ENCODE assay signal across 8 mouse cellular contexts in genomic region chr1:182982995-182983394, GRCm38 (mm10). TPM values are rescaled to one million over a fixed set of nuclear protein-coding genes. Genes with fewer than 3 reads are reported as not detected.
A peak's percentile ranks its signal among the peaks of the same experiment; 100 is the strongest.
DNase-seq lines count a peak whose midpoint lies in the region; ATAC-seq and TF ChIP-seq lines count a peak whose summit lies in the region.

No protein-coding gene starts in this region.

- peak overlapping the region; percentile 19; the same call in 1 of the 2 replicates for H3K27ac ChIP-seq in forebrain, embryonic 15.5 days (replicated peaks)
- no peak overlapping the region for H3K27ac ChIP-seq in liver, postnatal 0 days (ENCODE audit: low read depth)
- peak overlapping the region; percentile 72 for H3K27ac ChIP-seq in neural tube, embryonic 13.5 days (replicated peaks)

- WGBS in forebrain, embryonic 15.5 days = under 1% methylated on average over 13 of the region's 15 CpGs
- 0% methylated on average over 13 of the region's 15 CpGs for WGBS in liver, postnatal 0 days (ENCODE audit: insufficient replicate concordance)
- 1% methylated on average over 10 of the region's 15 CpGs for WGBS in neural tube, embryonic 13.5 days

- intact Hi-C loops in heart, postnatal 25 days (cut with DNase I) = no loop called here

- H3K9ac ChIP-seq in forebrain, embryonic 15.5 days (replicated peaks) = peak overlapping the region; percentile 47
- H3K9ac ChIP-seq in liver, postnatal 0 days (replicated peaks) = no peak overlapping the region
- H3K9ac ChIP-seq in neural tube, embryonic 13.5 days = peak overlapping the region; percentile 66

- H3K36me3 ChIP-seq in E14TG2a.4 (ENCODE audit: insufficient read depth, low read length) = no peaks in the 10 kb centered on the region
- H3K36me3 ChIP-seq in forebrain, embryonic 15.5 days = no peaks in the 10 kb centered on the region
- no peaks in the 10 kb centered on the region for H3K36me3 ChIP-seq in liver, postnatal 0 days (replicated peaks; ENCODE audit: insufficient read depth, low read length)
- no peaks in the 10 kb centered on the region for H3K36me3 ChIP-seq in neural tube, embryonic 13.5 days

- no peak overlapping the region for H3K4me3 ChIP-seq in E14TG2a.4 (replicated peaks; ENCODE audit: low read length)
- H3K4me3 ChIP-seq in forebrain, embryonic 15.5 days = peak overlapping the region; percentile 40
- H3K4me3 ChIP-seq in liver, postnatal 0 days (ENCODE audit: low read depth, low read length) = no peak overlapping the region
- peak overlapping the region; percentile 30 for H3K4me3 ChIP-seq in neural tube, embryonic 13.5 days

- H3K27me3 ChIP-seq in E14TG2a.4 (ENCODE audit: insufficient read depth, low read length) = peaks cover 47% of the 10 kb centered on the region
- H3K27me3 ChIP-seq in forebrain, embryonic 15.5 days = peaks cover 3% of the 10 kb centered on the region; the same call in 1 of the 2 replicates
- no peaks in the 10 kb centered on the region for H3K27me3 ChIP-seq in liver, postnatal 0 days (ENCODE audit: insufficient read depth, low read length)
- H3K27me3 ChIP-seq in neural tube, embryonic 13.5 days = no peaks in the 10 kb centered on the region; the same call in 1 of the 2 replicates

- peak; percentile 11; the same call in 1 of the 2 replicates for TF ChIP-seq CTCF in E14TG2a.4 (conservative IDR thresholded peaks at IDR 0.05; ENCODE audit: low read length)
- TF ChIP-seq CTCF in liver, postnatal 0 days (IDR thresholded peaks at IDR 0.05; ENCODE audit: low read depth) = peak; percentile 63

- TF ChIP-seq EP300 in liver, postnatal 0 days (IDR thresholded peaks at IDR 0.05; ENCODE audit: low read depth) = no peak

- ATAC-seq in forebrain, embryonic 15.5 days (replicated peaks) = peak; percentile 97
- ATAC-seq in liver, postnatal 0 days = peak; percentile 96
- peak; percentile 96 for ATAC-seq in neural tube, embryonic 13.5 days (ENCODE audit: low read depth)

- peak overlapping the region; percentile 79 for H3K4me2 ChIP-seq in forebrain, embryonic 15.5 days (replicated peaks)
- peak overlapping the region; percentile 49 for H3K4me2 ChIP-seq in liver, postnatal 0 days (ENCODE audit: low read depth, low read length)
- H3K4me2 ChIP-seq in neural tube, embryonic 13.5 days = peak overlapping the region; percentile 58

- DNase-seq in c-Kit-positive CD71-positive TER-119-positive erythroid progenitor cells, embryonic 14.5 days (ENCODE audit: low spot score) = peak; percentile 75
- DNase-seq in heart, postnatal 25 days (ENCODE audit: low spot score) = peak; percentile 86
- DNase-seq in layer of hippocampus, adult 11-12 months (ENCODE audit: low spot score) = peak; percentile 84
- DNase-seq in liver, postnatal 0 days = peak; percentile 88
- DNase-seq in telencephalon, adult 2 months (ENCODE audit: low read depth, low spot score) = peak; percentile 83

- H3K9me3 ChIP-seq in E14TG2a.4 (ENCODE audit: low read length) = no peaks in the 10 kb centered on the region
- no peaks in the 10 kb centered on the region for H3K9me3 ChIP-seq in forebrain, embryonic 15.5 days
- no peaks in the 10 kb centered on the region for H3K9me3 ChIP-seq in liver, postnatal 0 days (ENCODE audit: low read length)
- H3K9me3 ChIP-seq in neural tube, embryonic 13.5 days = no peaks in the 10 kb centered on the region

- peaks cover 22% of the 10 kb centered on the region for H3K4me1 ChIP-seq in E14TG2a.4 (replicated peaks; ENCODE audit: low read depth, low read length)
- H3K4me1 ChIP-seq in forebrain, embryonic 15.5 days = peaks cover 10% of the 10 kb centered on the region
- peaks cover 5% of the 10 kb centered on the region; the same call in 1 of the 2 replicates for H3K4me1 ChIP-seq in liver, postnatal 0 days (ENCODE audit: insufficient read depth)
- peaks cover 12% of the 10 kb centered on the region for H3K4me1 ChIP-seq in neural tube, embryonic 13.5 days (replicated peaks)

RNA-seq across cellular contexts. Expression of gene Tlr5, which starts 28.4 kb away (rescaled TPM):
- polyA plus RNA-seq in forebrain, embryonic 15.5 days (2015; fragmentation: Nextera tagmentation; extraction: Ambion mirVana) = 0.05 and 0.14 TPM in 2 replicates
- 1 to 10 TPM; 1.2 to 1.3 TPM for total RNA-seq in heart, postnatal 25 days (2021)
- 1.2 TPM in 2 replicates for polyA plus RNA-seq in liver, postnatal 0 days (2015; fragmentation: Nextera tagmentation; extraction: Ambion mirVana)
- polyA plus RNA-seq in neural tube, embryonic 13.5 days (2015; fragmentation: Nextera tagmentation; extraction: Ambion mirVana) = 0.39 and 0.58 TPM in 2 replicates

Comparison
In these comparisons a context has a peak if more than half of its experiments do, and no peak if none do; other contexts are left out.
1. H3K4me3 ChIP-seq: peak in forebrain, embryonic 15.5 days (single experiment) and neural tube, embryonic 13.5 days (single experiment); none in E14TG2a.4 (single experiment) and liver, postnatal 0 days (single experiment).
2. Peak in every context shown above with its lines, with median percentiles within 50 percentile points of each other: DNase-seq, ATAC-seq and H3K4me2 ChIP-seq.